Mouse (Mus musculus) lung, postnatal 10 days (tissue): Measurements from ENCODE around the gene Gm29094.

ENCODE experiments used
- DNase-seq: peaks from one replicate; pipeline ENCODE4 v3.0.0; 2021

Gene Gm29094

DNA sequence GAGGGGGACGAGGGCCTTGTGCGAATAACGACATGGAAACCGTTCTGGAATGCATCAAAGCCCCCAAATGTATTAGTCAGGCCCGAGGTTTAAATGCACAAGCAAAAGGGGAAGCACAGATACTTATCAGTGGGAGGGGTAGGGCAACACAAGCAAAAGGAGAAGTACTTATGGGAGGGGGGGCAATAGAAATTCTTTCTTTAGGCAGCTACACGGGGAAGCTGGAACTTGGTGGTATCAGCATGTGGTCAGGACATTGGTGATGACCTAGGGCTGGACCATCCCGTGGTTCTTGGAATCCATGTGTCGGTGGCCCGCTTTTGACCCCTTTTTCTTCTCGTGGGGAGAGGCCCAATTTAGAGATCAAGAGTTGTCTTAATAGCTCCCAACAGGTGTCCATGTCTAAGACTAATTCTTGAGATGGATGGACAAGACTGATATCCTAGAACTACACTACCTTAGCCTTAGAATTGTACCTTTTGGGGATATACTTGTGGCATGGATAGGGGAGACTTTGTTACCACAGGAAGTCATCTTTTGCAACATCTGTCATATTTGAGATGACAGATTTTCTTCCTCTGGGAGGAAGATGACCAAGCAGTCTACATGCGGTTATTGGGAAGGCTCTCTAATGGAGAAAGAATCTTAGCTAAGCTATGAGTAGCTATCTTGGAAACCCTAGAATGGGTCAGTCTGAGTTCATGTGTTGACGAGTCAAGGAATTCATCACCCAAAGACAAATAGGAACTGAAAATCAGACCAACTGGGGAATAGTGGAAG, 57.6 kb downstream of the Gm29094 start:
- DNase-seq = no peak

DNA sequence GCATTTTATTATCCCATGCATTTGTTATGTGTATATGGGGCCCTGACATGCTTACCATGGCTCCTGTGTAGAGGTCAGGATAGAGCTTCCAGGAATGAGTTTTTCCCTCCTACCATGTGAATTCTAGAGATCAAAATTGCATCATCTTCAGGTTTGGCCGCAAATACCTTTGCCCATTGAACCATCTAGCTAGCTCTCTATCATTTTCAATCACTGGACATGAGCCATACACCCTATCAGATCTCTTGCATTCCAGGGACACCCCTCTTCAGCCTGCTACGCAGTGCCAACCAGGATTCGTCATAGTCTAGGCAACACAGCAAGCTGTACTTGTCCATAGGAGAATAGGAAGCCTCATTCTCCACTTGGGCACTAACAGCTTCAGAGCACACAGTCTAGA, 64.8 kb downstream of the Gm29094 start:
- DNase-seq = no peak

DNA sequence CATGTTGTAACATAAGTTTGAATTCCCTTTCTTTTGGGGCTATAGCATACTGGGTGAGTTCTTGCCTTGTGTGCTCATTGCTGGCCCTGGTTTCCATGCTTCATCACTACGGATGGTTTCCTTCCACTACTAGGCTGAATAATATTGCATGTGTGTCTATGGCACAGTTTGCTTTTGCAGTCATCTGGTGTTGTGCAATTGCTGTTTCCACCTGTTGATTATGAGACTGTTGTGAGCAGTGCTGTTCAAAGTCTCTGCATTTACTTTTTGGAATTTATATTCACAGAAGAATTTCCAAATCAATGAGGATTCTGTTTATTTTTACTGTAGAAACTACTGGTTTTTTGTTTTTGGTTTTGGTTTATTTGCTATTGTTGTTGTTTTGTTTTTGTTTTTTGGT, 65.4 kb downstream of the Gm29094 start:
- no peak for DNase-seq
